Mouse (Mus musculus): ENCODE measurements around the gene Glrx. TPM values are rescaled to one million over a fixed set of nuclear protein-coding genes. Genes with fewer than 3 reads are reported as not detected.

Glrx gene
- polyA plus RNA-seq, 1 experiment from 2014 or later = 55.2 TPM

Other genes with a start within 250 kb of the Glrx start
- 2.4 and 2.8 TPM in 2 replicates for gene Ell2, start 133.1 kb upstream of the Glrx start, polyA plus RNA-seq (2015; fragmentation: Nextera tagmentation; extraction: Ambion mirVana)
- gene Rhobtb3, start 104.1 kb downstream of the Glrx start, polyA plus RNA-seq (2015; fragmentation: Nextera tagmentation; extraction: Ambion mirVana) = 27.2 and 29.1 TPM in 2 replicates
- 1.7 and 2.1 TPM in 2 replicates for gene Spata9, start 127.3 kb downstream of the Glrx start, polyA plus RNA-seq (2015; fragmentation: Nextera tagmentation; extraction: Ambion mirVana)
- gene Rfesd, start 178.9 kb downstream of the Glrx start, polyA plus RNA-seq (2015; fragmentation: Nextera tagmentation; extraction: Ambion mirVana) = 17.9 and 18.8 TPM in 2 replicates
- 3.2 and 4.0 TPM in 2 replicates for gene Gpr150, start 217.1 kb downstream of the Glrx start, polyA plus RNA-seq (2015; fragmentation: Nextera tagmentation; extraction: Ambion mirVana)